Mouse (Mus musculus) lung, postnatal 10 days (tissue): ENCODE measurements around the gene Neurl2.
A peak's percentile ranks its signal among the peaks of the same experiment; 100 is the strongest.

Source experiments
- DNase-seq: peaks from one replicate; pipeline ENCODE4 v3.0.0; 2021

Neurl2 gene

DNA sequence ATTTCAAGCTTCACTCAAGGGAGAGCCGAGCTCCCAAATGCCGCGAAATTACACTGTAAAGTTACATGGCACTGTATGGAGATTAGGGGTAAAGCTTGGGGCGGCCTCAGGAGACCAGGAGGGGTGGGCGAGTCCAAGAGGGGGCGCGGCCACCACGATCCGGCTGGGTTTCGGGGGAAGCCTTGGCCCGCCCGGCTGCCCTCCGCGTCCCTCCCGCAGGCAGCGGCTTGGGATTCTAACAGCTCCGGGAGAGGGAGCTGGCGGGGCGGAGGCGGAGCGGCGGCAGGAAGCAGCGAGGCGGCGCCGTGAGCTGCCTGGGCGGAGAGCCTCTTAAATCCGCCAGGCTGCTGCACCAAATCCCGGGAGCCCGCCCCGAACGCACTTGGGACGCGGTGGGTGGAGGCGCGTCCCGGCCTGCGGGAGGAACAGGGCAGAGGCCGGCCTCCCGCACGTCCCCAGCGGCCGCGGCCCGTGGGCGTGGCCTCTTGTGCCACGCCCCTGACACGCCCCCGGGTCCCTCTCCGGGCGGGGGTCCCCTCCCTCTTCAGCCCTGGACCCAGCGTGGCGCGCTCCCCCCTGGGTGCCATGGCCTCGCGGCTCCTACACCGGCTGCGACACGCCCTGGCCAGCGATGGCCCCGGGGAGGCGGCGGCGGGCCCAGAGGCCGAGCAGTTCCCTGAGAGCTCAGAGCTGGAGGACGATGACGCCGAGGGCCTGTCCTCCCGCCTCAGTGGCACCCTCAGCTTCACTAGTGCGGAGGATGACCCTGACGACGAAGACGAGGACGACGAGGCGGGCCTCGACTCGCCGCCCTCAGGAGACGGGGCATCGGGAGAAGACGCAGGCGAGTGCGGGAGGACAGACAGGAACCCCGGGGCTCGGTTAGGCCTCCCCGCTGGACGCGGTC lies 47.5 kb downstream of the Neurl2 start, which contains the start of gene Snx21:
Gene Snx21 (plus strand): TSS at position 343 of the 907 bp plus-strand sequence.
- DNase-seq, result peak; percentile 92

DNA sequence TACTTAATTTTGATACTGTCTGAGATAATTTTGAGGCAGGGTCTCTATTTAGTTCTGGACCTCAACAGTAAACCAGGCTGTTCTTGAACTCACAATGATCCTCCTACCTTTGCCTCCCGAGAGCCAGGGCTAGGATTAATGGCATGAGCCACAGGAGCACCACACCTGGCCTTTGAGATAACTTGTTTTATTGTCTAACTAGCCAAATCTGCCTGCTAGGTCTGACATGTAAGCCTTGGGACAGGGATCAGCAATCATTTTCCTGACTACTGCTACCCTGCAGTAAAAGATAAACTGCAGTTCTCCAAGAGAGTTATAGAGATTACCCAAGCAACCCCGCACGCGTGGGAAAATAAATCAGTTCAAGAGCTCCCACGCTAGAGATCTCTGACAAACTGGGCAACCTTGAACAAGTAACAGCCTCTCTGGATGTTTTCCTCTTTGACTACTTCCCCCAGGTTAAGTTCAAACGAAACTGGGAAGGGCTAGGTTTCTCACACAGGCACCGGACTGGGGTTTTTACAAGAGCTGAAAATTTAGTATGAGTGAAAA lies 48.3 kb downstream of the Neurl2 start:
- DNase-seq, result no peak

DNA sequence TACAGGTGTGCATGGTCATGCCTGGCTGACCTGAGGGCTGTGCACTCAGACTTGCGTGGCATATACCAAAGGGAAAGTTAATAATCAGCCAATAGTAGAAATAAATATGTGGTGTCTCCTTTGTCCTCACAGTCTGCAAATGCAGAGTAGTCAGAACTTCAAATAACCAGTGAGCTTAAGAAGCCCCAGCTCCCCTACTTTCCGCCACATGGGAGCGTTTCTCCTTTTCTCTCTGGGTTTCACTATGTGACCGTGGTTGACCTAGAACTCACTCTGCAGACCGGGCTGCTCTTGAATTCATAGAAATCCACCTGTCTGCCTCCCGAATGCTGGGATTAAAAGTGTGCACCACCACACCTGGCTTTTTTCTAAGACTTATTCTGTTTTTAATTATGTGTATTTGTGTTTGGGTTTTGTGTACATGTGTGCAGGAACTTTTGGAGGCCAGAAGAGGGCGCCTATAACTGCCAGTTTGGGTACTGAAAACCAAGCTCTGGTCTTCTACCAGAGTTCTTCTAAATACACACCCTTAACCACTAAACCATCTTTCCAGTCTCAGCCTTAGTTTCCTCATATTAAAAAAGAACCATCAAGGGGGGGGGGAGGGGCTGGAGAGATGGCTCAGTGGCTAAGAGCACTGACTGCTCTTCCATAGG lies 49.2 kb downstream of the Neurl2 start:
- DNase-seq, result no peak

DNA sequence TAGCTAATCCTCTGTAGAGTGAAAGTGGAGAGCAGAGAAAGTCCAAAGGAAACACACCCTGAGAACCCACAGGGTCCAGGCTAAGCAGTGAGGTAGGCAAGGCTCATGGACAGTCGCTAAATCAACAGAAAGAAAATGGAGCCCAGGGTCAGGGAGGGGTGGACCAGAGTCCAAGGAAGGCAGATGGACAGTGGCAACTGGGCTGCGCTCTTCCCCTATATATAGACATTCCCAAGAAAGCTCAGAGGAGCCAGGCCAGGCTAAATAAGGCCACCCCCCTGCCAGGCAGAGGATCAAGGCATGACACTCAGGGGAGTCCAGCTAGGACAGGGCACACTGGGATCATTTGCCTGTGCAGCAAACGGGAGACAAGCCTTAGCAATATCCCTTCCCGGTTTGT lies 51.4 kb downstream of the Neurl2 start:
- no peak for DNase-seq
